Mouse (Mus musculus) lung, postnatal 0 days (tissue): ENCODE data around the gene Gsc2. TPM values are rescaled to one million over a fixed set of nuclear protein-coding genes. Genes with fewer than 3 reads are reported as not detected.

Source experiments
- ATAC-seq: fragments of 200-750 bp; cut with Nextera tagmentation; 2 replicates; pipeline ENCODE4 v1.8.0; 2017; ENCODE audit warnings: moderate library complexity
- DNase-seq: peaks from one replicate; pipeline ENCODE4 v3.0.0-alpha.2; 2016; ENCODE audit warnings: low spot score
- H3K27ac ChIP-seq: fragments of 300-500 bp; sonication (generic); 2 replicates; pipeline ENCODE4 v1.5.1; 2014; ENCODE audit warnings: antibody characterized with exemption, mild to moderate bottlenecking, low read length, mixed read lengths
- H3K27me3 ChIP-seq: fragments of 300-500 bp; sonication (generic); replicated peaks from 2 replicates; pipeline ENCODE4 v1.6.1; 2014; ENCODE audit warnings: low read length, mixed read lengths; ENCODE audit not compliant: insufficient read depth
- H3K36me3 ChIP-seq: fragments of 300-500 bp; sonication (generic); 2 replicates; pipeline ENCODE4 v1.6.1; 2014; ENCODE audit warnings: low read length, mixed read lengths; ENCODE audit not compliant: insufficient read depth
- H3K4me1 ChIP-seq: fragments of 300-500 bp; sonication (generic); 2 replicates; pipeline ENCODE4 v1.6.1; 2014; ENCODE audit warnings: antibody characterized with exemption, low read depth, low read length, mixed read lengths; ENCODE audit not compliant: insufficient read depth
- H3K4me2 ChIP-seq: fragments of 300-500 bp; sonication (generic); replicated peaks from 2 replicates; pipeline ENCODE4 v1.6.1; 2014; ENCODE audit warnings: low read depth, mild to moderate bottlenecking, low read length, moderate library complexity, mixed read lengths
- H3K4me3 ChIP-seq: fragments of 300-500 bp; sonication (generic); 2 replicates; pipeline ENCODE4 v1.5.1; 2014; ENCODE audit warnings: low read depth, low read length
- H3K9ac ChIP-seq: fragments of 300-500 bp; sonication (generic); replicated peaks from 2 replicates; pipeline ENCODE4 v1.6.1; 2014; ENCODE audit warnings: low read depth, mild to moderate bottlenecking
- H3K9me3 ChIP-seq: fragments of 300-500 bp; sonication (generic); 2 replicates; pipeline ENCODE4 v1.6.1; 2016; ENCODE audit warnings: low read length, mixed read lengths
- CTCF ChIP-seq: IDR thresholded peaks from 2 replicates; pipeline ENCODE4 v1.5.1; 2016; ENCODE audit warnings: antibody characterized with exemption, mild to moderate bottlenecking
- EP300 ChIP-seq: IDR thresholded peaks from 2 replicates; pipeline ENCODE4 v1.6.1; 2016; ENCODE audit warnings: antibody characterized with exemption, mild to moderate bottlenecking, control low read depth
- WGBS: fragments of 180-500 bp; shearing (Covaris S2); extraction: QIAGEN DNeasy Blood & Tissue Kit; methylation state at CpG from one replicate; pipeline ENCODE4 v1.1.7; 2014; 5-methylcytosine and 5-hydroxymethylcytosine counted together
- polyA plus RNA-seq: library from polyadenylated mRNA; unstranded; fragments of >200 nt; fragmentation: Nextera tagmentation; extraction: Ambion mirVana; gene quantifications from 2 replicates; pipeline ENCODE4 v1.2.1, GENCODE M21; 2015

Gene Gsc2
- polyA plus RNA-seq, 1 experiment from 2014 or later, result not detected

- TF ChIP-seq EP300 (no peak), CTCF (no peak)
- Histone ChIP-seq H3K9ac (peak within 1 kb of the TSS; percentile 79), H3K4me2 (peak within 1 kb of the TSS; percentile 99), H3K9me3 (no peaks in the 10 kb centered on the region), H3K27ac (peak within 1 kb of the TSS; percentile 89), H3K27me3 (no peaks in the 10 kb centered on the region), H3K4me1 (no peaks in the 10 kb centered on the region), H3K36me3 (no peaks in the 10 kb centered on the region), H3K4me3 (peak within 1 kb of the TSS; percentile 76)
- ATAC-seq (peak; percentile 74), DNase-seq (peak; percentile 71)
- WGBS, result 1% methylated on average over 40 of the region's 47 CpGs
These were observed 13.3 kb upstream of the Gsc2 start, which contains the start of gene Slc25a1 for GRCm38 (mm10) chr16:17928087-17928580. TSS of gene Slc25a1 (minus strand) at chr16:17928219.

- peak; percentile 29 for DNase-seq
- Histone ChIP-seq H3K9me3 (no peaks in the 10 kb centered on the region), H3K36me3 (no peaks in the 10 kb centered on the region), H3K4me2 (peak overlapping the region; percentile 99), H3K27ac (peak overlapping the region; percentile 89), H3K9ac (peak overlapping the region; percentile 79), H3K4me1 (peaks cover 1% of the 10 kb centered on the region; the same call in 1 of the 2 replicates), H3K4me3 (peak overlapping the region; percentile 76), H3K27me3 (no peaks in the 10 kb centered on the region)
- no peak for TF ChIP-seq EP300
- ATAC-seq, result peak; percentile 8
- 4% methylated on average over 42 of the region's 72 CpGs for whole genome bisulfite sequencing
These were observed 12.7 kb upstream of the Gsc2 start for GRCm38 (mm10) chr16:17927351-17928082.

GRCm38 (mm10) chr16:17922163-17922538, 7.3 kb upstream of the Gsc2 start:
- Histone ChIP-seq H3K4me2 (peak overlapping the region; percentile 90), H3K9me3 (no peaks in the 10 kb centered on the region), H3K9ac (peak overlapping the region; percentile 80), H3K27ac (peak overlapping the region; percentile 70), H3K4me1 (peaks cover 15% of the 10 kb centered on the region; the same call in 1 of the 2 replicates), H3K4me3 (peak overlapping the region; percentile 63), H3K27me3 (peaks cover 6% of the 10 kb centered on the region; the same call in 1 of the 2 replicates), H3K36me3 (no peaks in the 10 kb centered on the region)
- peak; percentile 11 for ATAC-seq
- DNase-seq, result no peak
- WGBS, result under 1% methylated on average over 14 of the region's 14 CpGs
- TF ChIP-seq CTCF (no peak), EP300 (no peak)

GRCm38 (mm10) chr16:17921325-17922162, 6.7 kb upstream of the Gsc2 start:
- 2% methylated on average over 47 of the region's 47 CpGs for WGBS
- H3K4me3 ChIP-seq, result peak overlapping the region; percentile 63
- no peaks in the 10 kb centered on the region for H3K36me3 ChIP-seq
- DNase-seq (peak; percentile 98), ATAC-seq (peak; percentile 98)
- H3K9me3 ChIP-seq, result no peaks in the 10 kb centered on the region
- no peak for TF ChIP-seq EP300
- peak; percentile 71 for TF ChIP-seq CTCF
- H3K27ac ChIP-seq, result peak overlapping the region; percentile 75
- peaks cover 8% of the 10 kb centered on the region; the same call in 1 of the 2 replicates for H3K27me3 ChIP-seq
- H3K4me1 ChIP-seq, result peaks cover 15% of the 10 kb centered on the region; the same call in 1 of the 2 replicates
- peak overlapping the region; percentile 90 for H3K4me2 ChIP-seq
- peak overlapping the region; percentile 80 for H3K9ac ChIP-seq

DNA sequence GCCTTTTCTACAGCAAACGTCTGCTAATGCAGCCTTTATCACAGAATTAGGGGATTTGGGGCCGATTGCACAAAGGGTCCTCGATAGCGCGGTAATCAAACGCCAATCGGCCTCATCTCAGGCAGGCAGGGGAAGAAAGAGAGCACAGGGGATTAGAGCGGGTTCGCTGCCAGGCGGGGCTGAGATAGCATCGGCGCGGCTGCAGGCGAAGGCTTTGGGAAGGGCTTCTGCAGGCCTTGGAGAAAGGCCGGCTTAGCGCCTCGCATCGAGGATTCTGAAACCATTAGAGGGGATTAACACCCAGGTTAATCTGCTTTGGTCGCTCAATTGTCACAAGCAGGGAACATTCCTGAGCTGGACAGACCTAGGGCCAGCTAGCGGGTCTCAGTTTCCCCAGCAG, 5.7 kb upstream of the Gsc2 start:
- Histone ChIP-seq H3K4me3 (no peak overlapping the region), H3K9me3 (no peaks in the 10 kb centered on the region), H3K27ac (no peak overlapping the region), H3K4me2 (0 out of 2 replicates have a peak overlapping the region, but pooled peaks have one; percentile 90), H3K27me3 (peaks cover 15% of the 10 kb centered on the region; the same call in 1 of the 2 replicates), H3K9ac (no peak overlapping the region), H3K4me1 (peaks cover 15% of the 10 kb centered on the region; the same call in 1 of the 2 replicates), H3K36me3 (no peaks in the 10 kb centered on the region)
- whole genome bisulfite sequencing, result 15% methylated on average over 20 of the region's 20 CpGs
- TF ChIP-seq CTCF (no peak), EP300 (no peak)
- DNase-seq (no peak), ATAC-seq (no peak)
